Mouse (Mus musculus): ENCODE data around the gene Invs. TPM values are rescaled to one million over a fixed set of nuclear protein-coding genes. Genes with fewer than 3 reads are reported as not detected.
"Not testable (repeated sequence)": the region's sequence is repeated elsewhere in the genome, so short reads cannot be mapped to it uniquely, and the experiment has no call there.

Gene Invs
- total RNA-seq, 2 experiments from 2014 or later = 12.7 to 14.5 TPM

DNA sequence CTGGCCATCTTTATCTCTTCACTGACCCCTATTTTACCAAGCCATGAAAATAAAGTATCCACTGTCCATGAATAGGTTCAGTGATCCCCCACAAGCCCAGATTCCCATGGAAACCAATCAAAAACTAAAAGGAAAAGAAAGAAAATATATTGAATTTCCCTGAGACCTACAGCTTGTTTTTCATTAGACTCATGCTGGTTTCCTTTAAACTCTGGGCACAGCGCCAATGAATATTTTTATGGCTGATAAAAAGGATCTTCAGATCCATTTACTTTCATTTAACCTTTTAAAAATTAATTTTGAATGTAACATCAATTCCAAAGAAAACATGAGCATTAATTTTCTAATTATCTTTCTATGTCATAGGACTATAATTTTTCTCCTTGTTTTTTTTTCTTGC, 41.7 kb downstream of the Invs start:
- no peak for DNase-seq (ENCODE audit: low spot score in 2 of 2)
- intact Hi-C loops (cut with DNase I) = no loop called here

- intact Hi-C loops (cut with DNase I) = no loop called here
- DNase-seq (ENCODE audit: low spot score in 2 of 2) = no peak
These were observed 42.5 kb downstream of the Invs start for GRCm38 (mm10) chr4:48322095-48322494.

- no peak for DNase-seq (ENCODE audit: low spot score in 2 of 2)
- intact Hi-C loops (cut with DNase I) = no loop called here
These were observed 47.6 kb downstream of the Invs start for GRCm38 (mm10) chr4:48327192-48327591.

GRCm38 (mm10) chr4:48328042-48328441, 48.5 kb downstream of the Invs start:
- intact Hi-C loops (cut with DNase I) = no loop called here
- DNase-seq (ENCODE audit: low spot score in 2 of 2) = no peak

DNA sequence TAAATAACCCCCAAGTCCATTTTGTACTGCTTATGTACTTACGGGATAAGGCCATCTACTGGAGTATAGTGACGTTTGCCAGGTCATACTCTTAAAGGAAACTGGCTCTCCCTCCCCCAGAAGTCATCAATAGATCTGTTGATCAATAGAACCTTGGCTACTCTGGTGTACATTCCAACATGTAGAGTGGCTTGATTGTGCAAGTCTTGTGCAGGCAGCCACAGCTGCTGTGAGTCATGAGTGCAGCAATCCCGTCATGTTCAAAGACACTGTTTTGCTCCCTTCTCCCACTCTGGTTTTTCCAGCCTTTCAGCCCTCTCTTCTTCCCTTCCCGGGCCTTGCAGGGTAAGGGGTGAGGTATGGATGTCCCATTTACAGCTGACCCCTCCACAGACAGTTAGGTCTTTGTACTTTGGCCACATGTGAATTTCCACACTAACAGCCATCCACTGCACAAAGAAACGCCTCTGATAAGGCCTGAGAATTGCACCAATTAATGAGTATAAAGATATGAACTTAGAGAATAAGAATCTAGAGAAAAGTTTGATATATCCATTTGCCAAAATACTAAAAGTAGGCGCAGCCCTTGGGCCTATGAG, 53.0 kb downstream of the Invs start:
- DNase-seq (ENCODE audit: low spot score in 2 of 2) = no peak
- intact Hi-C loops (cut with DNase I) = no loop called here

- DNase-seq (ENCODE audit: low spot score in 2 of 2) = no peak
- intact Hi-C loops (cut with DNase I) = no loop called here
These were observed 55.6 kb downstream of the Invs start for GRCm38 (mm10) chr4:48334927-48335763.

- DNase-seq (ENCODE audit: low spot score in 2 of 2) = peak in 1 of 2 experiments; percentile 9
- intact Hi-C loops (cut with DNase I) = no loop called here
These were observed 63.1 kb downstream of the Invs start for GRCm38 (mm10) chr4:48342705-48343104.

DNA sequence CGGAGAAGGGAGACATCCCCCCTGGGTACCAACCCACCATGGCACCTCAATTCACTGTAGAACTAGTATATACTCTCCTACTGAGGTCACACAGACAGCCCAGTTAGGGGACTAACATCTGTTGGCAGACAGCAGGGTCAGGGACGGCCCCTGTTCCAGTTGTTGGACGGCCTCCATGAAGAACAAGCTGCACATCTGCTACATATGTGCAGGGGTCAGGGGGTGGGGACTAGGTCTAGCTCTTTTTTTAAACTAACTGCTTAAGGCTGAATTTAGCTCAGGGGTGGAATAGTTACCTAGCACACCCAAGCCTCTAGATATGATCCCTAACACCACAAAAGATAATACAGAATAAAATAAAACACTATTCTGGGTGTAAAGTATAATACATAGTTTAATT, 82.8 kb downstream of the Invs start:
- no peak for DNase-seq (ENCODE audit: low spot score in 2 of 2)
- intact Hi-C loops (cut with DNase I) = no loop called here

DNA sequence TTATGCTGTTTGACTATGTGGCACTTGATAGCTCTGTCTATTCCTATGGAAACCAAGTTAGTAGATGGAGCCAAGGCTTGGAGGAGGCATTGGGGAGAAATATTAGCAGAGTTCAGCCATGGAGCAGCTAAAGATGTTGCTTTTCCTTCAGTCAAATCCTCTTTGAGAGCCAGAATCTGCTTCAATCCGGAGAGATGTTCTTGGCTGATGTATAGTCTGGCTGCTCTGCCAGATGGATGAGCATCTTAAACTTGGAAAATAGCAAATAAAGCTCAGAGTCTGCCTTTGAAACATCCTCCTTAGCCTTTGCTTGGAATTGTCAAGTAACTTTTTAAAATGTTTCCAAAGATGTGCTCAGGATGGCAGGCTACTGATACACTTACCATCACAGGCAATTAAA, 91.5 kb downstream of the Invs start:
- intact Hi-C loops (cut with DNase I) = no loop called here
- no peak for DNase-seq (ENCODE audit: low spot score in 2 of 2)

GRCm38 (mm10) chr4:48380940-48381339, 101.4 kb downstream of the Invs start:
- DNase-seq (ENCODE audit: low spot score in 2 of 2) = peak; percentile 66 to 67
- intact Hi-C loops (cut with DNase I) = loop anchor here (2.0 to 10.0 kb wide), 3 partner anchors 154 to 946 kb away; no protein-coding TSS in a partner anchor

- no peak for DNase-seq (ENCODE audit: low spot score in 2 of 2)
- intact Hi-C loops (cut with DNase I) = loop anchor here (10.0 kb wide), 2 partner anchors 858 to 948 kb away; no protein-coding TSS in a partner anchor
These were observed 102.9 kb downstream of the Invs start for GRCm38 (mm10) chr4:48382506-48382905.

GRCm38 (mm10) chr4:48396949-48397348, 117.4 kb downstream of the Invs start:
- intact Hi-C loops (cut with DNase I) = no loop called here
- no peak for DNase-seq (ENCODE audit: low spot score in 2 of 2)

DNA sequence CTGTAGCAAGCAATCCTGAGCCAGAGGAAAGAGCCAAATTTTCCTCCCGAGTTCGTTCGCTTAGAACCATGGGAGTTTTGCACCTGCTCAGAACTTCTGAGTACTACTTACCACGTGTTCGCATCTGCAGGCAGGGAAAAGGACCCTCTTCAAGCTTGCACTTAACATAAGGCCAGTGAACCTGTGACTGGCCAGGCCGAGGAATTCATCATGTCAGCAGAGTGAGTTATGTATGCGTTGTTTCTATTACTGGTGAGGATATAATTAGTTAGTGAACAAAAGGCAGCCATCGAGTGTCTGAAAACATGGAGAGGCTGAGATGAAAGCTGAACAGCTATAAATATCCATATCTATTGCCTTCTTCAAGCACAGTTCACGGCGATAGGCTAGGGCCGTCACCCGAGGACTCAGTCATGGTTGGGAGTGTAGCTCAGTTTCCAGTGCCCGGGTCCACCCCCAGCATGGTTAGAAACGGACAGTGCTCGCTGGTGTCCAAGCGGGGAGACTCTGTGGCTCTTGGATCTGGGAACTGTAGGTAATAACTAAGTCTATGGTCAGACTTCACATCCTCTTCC, 123.6 kb downstream of the Invs start:
- intact Hi-C loops (cut with DNase I) = no loop called here

DNA sequence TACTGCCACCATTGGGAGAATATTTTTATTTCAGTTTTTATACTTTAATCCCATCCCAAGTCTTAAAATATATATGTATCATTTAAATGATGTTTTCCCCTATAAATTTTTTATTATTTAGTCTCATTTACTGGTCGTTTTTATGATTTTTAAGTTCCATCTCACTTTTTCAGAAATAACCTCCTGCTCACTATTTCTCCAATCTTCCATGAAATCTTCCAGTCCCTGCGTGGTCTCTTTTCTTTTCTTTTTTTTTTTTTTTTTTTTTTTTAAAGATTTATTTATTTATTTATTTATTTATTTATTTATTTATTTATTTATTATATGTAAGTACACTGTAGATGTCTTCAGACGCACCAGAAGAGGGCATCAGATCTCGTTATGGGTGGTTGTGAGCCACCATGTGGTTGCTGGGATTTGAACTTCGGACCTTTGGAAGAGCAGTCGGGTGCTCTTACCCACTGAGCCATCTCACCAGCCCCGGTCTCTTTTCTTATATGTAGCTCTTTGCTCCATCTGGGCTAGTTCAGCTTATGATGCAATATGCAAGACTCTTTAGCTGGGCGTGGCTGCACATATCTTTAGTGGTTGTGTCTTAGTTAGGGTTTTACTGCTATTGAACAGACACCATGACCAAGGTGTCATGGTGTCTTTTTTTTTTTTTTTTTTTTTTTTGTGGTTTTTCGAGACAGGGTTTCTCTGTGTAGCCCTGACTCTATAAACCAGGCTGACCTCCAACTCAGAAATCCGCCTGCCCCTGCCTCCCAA, 126.3 kb downstream of the Invs start:
- intact Hi-C loops (cut with DNase I) = not testable (repeated sequence)

More for the DNA sequence above, 123.6 kb downstream of the Invs start:
- DNase-seq (ENCODE audit: low spot score in 2 of 2) = no peak

GRCm38 (mm10) chr4:48407350-48408039, 127.9 kb downstream of the Invs start:
- intact Hi-C loops (cut with DNase I) = no loop called here
- DNase-seq (ENCODE audit: low spot score in 2 of 2) = peak; percentile 61 to 64

More for the DNA sequence above, 126.3 kb downstream of the Invs start:
- DNase-seq (ENCODE audit: low spot score in 2 of 2) = not testable (repeated sequence)

- intact Hi-C loops (cut with DNase I) = no loop called here
- DNase-seq (ENCODE audit: low spot score in 2 of 2) = no peak
These were observed 133.9 kb downstream of the Invs start for GRCm38 (mm10) chr4:48413473-48413872.

- DNase-seq (ENCODE audit: low spot score in 2 of 2) = no peak
- intact Hi-C loops (cut with DNase I) = no loop called here
These were observed 136.3 kb downstream of the Invs start for GRCm38 (mm10) chr4:48415838-48416335.

GRCm38 (mm10) chr4:48418831-48419468, 139.4 kb downstream of the Invs start:
- no peak for DNase-seq (ENCODE audit: low spot score in 2 of 2)
- intact Hi-C loops (cut with DNase I) = no loop called here

DNA sequence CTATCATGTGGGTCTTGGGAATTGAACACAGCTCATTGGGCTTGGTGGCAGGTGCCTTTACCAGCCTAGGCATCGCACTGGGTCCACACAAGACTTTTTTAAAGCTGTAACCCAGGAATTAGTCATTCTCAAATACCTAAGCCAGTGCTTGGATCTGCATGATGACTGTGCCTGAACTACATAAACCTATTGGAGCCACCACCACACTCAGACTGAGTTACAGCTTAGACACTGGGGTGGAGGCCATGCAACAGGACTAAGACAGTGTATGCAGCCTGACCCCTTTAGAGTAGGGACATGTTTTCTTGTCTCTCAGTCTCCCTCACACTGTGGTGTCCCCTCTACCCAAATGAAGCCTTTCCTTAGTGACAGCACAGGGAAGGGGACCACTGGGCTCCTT, 143.1 kb downstream of the Invs start:
- intact Hi-C loops (cut with DNase I) = no loop called here
- DNase-seq (ENCODE audit: low spot score in 2 of 2) = no peak
